Mouse (Mus musculus) gonadal fat pad, adult 2 months (tissue): ENCODE data around the gene Gm10666. TPM values are rescaled to one million over a fixed set of nuclear protein-coding genes. Genes with fewer than 3 reads are reported as not detected.
"Not testable (repeated sequence)": the region's sequence is repeated elsewhere in the genome, so short reads cannot be mapped to it uniquely, and the experiment has no call there.

Source experiments
- DNase-seq: peaks from one replicate; pipeline ENCODE4 v3.0.0-alpha.2; 2012; ENCODE audit warnings: low read depth
- polyA plus RNA-seq: library from polyadenylated mRNA; depleted of rRNA; stranded (reverse); fragments of >200 nt; gene quantifications from 2 replicates; pipeline ENCODE4 v1.2.3, GENCODE M21; 2012; rRNA removed

Gm10666 gene
- polyA plus RNA-seq: not detected in 2 replicates

DNA sequence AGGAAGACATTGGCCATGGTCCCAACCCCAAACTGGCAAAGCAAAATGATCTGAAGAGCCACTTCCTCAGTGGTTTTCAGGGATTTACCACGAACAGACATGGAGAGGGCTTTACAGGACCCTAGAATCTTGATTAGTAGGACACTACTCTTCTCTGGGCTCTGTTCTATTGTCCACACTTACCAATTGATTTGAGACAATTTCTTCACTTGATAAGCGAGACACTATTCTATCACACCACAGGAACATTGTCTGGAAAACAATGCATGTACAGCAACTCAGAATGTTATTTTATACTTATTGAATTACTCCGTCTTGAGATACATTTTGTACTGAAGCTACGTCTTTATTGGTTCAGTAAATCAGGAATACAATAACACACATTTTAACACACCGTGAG lies at the start of gene Gm10666:
Gm10666 (minus strand) TSS at position 101 of the 400 bp plus-strand sequence.
- not testable (repeated sequence) for DNase-seq

DNA sequence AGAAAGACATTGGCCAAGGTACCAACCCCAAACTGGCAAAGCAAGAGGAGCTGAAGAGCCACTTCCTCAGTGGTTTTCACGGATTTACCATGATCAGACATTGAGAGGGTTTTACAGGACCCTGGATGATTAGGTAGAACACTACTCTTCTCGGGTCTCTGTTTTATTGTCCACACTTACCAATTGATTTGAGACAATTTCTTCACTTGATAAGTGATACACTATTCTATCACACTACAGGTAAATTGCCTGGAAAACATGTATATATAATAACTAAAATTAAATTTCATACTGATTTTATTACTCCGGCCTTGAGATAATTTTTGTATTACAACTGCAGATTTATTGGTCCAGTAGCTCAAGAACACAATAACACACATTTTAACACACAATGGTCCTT lies 29.4 kb upstream of the Gm10666 start, which contains the start of gene Vmn1r142:
Vmn1r142 (minus strand) TSS at position 101 of the 400 bp plus-strand sequence.
- DNase-seq: not testable (repeated sequence)

DNA sequence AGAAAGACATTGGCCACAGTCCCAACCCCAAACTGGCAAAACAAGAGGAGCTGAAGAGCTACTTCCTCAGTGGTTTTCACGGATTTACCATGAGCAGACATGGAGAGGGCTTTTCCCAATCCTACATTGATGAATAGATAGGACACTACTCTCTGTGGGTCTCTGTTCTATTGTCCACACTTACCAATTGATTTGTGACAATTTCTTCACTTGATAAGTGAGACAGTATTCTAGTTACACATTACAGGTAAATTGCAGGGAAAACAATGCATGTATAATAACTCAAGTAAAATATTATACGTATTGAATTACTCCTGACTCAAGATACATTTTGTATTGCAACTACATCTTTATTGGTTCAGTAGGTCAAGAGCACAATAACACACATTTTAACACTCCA lies 16.4 kb downstream of the Gm10666 start, which contains the start of gene Gm16451:
Gm16451 (minus strand) TSS at position 101 of the 400 bp plus-strand sequence.
- not testable (repeated sequence) for DNase-seq

Other genes starting within 250 kb of the Gm10666 start
- gene Gm5891, start 213.4 kb downstream of the Gm10666 start, polyA plus RNA-seq: not detected in 2 replicates
- not detected in 2 replicates for gene Vmn1r137, start 140.2 kb downstream of the Gm10666 start, polyA plus RNA-seq
- gene Vmn1r138, start 105.8 kb downstream of the Gm10666 start, polyA plus RNA-seq: not detected in 2 replicates
- not detected in 2 replicates for gene Gm6176, start 78.4 kb downstream of the Gm10666 start, polyA plus RNA-seq
- not detected in 2 replicates for gene Vmn1r139, start 65.7 kb downstream of the Gm10666 start, polyA plus RNA-seq
- not detected in 2 replicates for gene Gm16451, start 16.5 kb downstream of the Gm10666 start, polyA plus RNA-seq
- not detected in 2 replicates for gene Vmn1r142, start 29.3 kb upstream of the Gm10666 start, polyA plus RNA-seq
- not detected in 2 replicates for gene Vmn1r143, start 54.6 kb upstream of the Gm10666 start, polyA plus RNA-seq
- not detected in 2 replicates for gene Gm8653, start 66.5 kb upstream of the Gm10666 start, polyA plus RNA-seq
- gene Gm8453, start 94.7 kb upstream of the Gm10666 start, polyA plus RNA-seq: not detected in 2 replicates
- gene Gm4187, start 195.0 kb upstream of the Gm10666 start, polyA plus RNA-seq: not detected in 2 replicates
- not detected in 2 replicates for gene Gm8660, start 236.3 kb upstream of the Gm10666 start, polyA plus RNA-seq